Mouse (Mus musculus): ENCODE measurements around the gene Sema5b.

DNA sequence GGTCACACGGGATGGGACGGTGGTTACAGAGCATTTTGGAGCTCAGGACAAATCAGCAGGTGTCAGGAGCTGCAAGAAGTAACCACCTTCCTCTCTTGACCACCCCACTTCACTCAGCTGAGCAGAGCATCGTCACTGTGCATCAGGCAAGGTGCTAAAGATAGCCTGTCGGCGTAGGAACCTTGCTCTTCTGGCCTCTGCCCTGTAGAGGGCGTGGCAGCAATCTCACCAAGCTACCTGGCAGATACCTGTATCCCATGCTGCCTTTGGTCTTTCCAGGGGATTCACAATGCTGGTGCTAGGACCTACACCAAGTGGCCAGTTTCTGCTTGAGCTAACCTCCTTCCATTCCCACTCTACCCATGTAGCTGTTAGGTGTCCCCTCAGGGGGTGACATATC, 55.3 kb downstream of the Sema5b start:
- TF ChIP-seq USF1 (IDR thresholded peaks at IDR 0.05; ENCODE audit: low read depth) (no peak), POLR2A (IDR thresholded peaks at IDR 0.05; ENCODE audit: insufficient read length, low read depth) (no peak), E2F4 (IDR thresholded peaks at IDR 0.05; ENCODE audit: insufficient read depth) (no peak), SRF (IDR thresholded peaks at IDR 0.05; ENCODE audit: control insufficient read depth, insufficient read length, low read depth) (no peak), REST (IDR thresholded peaks at IDR 0.05; ENCODE audit: insufficient read depth, insufficient read length) (no peak), TCF12 (IDR thresholded peaks at IDR 0.05; ENCODE audit: insufficient read depth, poor library complexity, severe bottlenecking) (no peak)
